Mouse (Mus musculus): ENCODE data around the gene Anapc4. TPM values are rescaled to one million over a fixed set of nuclear protein-coding genes. Genes with fewer than 3 reads are reported as not detected.

Anapc4 gene
- total RNA-seq (2022) = 10 to 100 TPM; 70.2 to 82.7 (median 74.9) TPM

DNA sequence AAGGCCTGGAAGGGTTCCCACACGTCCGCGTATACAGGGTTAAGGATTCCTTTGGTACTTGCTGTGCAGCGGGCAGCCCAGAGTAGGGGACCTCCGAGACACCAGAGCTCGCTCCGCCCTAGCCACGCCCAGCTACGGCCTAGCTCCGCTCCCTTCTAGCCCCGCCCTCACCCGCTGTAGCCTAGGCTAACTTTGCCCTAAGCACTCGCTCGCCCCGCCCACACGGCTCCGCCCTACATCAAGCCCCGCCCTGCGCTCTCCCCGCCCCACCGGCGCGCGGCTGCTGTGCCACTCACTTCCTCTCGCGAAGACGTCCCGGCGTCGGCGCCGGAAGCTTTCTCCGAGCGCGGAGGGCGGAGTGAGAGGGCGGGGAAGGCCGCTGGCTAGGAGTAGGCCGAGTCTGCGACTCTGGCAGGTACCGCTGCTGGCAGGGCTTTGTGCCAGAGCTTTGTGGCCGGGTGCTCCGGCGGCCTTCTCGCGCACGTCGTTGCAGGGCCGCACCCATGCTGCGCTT lies at the start of gene Anapc4:
TSS of gene Anapc4 (plus strand) at position 252 of the 514 bp plus-strand sequence.
- peak; percentile 98 to 99 for DNase-seq (ENCODE audit: low spot score in 2 of 2)

GRCm38 (mm10) chr5:52786556-52787322 lies 47.1 kb upstream of the Anapc4 start:
- DNase-seq (ENCODE audit: low spot score in 2 of 2) = no peak

DNA sequence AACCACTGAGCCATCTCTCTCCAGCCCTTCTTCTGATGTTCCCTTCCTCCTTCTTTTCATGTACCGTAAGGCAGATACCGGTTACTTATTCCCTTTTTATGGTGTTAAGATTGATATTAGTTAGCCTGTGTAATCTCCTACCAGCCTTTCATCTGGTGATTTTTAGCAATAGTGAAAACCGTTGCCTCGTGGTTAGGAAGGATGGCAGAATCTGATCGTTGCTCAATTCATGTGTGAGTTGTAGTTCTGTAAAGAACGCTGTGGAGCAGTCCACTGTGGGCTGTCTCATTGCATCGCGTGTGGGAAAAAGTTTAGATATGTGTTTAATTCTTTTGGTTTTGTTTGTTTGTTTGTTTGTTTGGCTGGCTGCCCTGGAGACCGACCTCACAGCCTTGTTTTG lies 40.6 kb upstream of the Anapc4 start:
- no peak for DNase-seq (ENCODE audit: low spot score in 2 of 2)

DNA sequence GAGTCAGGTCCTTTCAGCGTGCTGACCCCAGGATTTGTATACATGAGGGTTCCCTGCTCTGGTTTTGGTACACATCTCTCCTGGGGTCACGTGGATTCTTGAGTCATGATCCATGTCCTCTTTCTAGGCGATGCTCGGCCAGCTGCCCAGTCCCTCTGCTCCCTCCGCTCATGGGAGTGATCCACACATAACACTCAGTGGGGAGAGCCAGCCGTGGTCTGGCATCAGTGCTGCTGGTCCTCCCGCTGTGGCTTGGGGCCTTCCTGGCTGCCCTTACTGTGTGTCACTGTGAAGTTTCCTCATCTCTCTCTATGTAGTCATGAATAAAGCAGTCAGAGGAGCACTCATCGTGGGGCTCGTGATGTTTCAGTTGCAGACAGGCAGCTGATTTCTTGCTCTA lies 39.7 kb upstream of the Anapc4 start:
- no peak for DNase-seq (ENCODE audit: low spot score in 2 of 2)

- no peak for DNase-seq (ENCODE audit: low spot score in 2 of 2)
Measured at GRCm38 (mm10) chr5:52799274-52799985, 34.4 kb upstream of the Anapc4 start.

DNA sequence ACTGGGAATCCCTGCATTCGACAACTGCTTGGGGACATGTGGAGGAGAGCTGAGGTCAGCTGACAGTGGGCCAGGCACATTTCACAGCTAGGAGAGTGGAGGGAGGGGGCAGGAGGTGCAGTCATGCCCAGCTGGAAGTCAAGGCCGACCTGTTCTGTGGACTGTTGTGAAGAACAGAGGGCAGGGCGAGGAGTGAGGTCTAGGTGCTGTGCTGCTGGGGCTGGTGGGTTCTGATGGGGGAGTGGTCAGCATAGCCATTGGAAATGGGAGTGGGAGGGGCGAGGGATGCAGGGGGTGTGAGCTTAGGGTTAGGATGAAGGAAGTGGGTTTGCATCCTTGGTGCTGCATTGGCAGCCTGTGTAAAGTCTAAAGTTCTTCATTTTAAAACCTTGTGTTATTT lies 28.0 kb upstream of the Anapc4 start:
- no peak for DNase-seq (ENCODE audit: low spot score in 2 of 2)

DNA sequence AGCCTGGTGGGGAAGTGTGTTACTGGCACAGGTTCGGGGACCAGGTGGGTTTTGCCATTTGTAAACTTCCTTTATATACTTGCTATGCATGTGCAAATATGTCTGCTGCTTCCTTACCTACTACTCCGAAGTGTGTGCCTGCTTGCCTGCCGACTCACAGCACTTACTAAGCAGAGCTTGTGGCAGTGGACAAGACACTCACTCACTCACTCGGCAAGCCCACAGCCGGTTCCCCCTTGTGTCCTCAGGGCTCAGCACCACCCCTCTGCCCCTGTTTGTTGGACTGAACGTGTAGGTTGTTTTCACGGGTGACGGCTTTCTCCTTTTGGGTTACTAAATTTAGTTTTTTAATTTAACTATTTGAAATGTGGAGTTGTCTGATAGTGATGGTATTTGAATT lies 27.5 kb upstream of the Anapc4 start:
- DNase-seq (ENCODE audit: low spot score in 2 of 2) = no peak

- no peak for DNase-seq (ENCODE audit: low spot score in 2 of 2)
Measured at GRCm38 (mm10) chr5:52807030-52807429, 26.8 kb upstream of the Anapc4 start.

DNA sequence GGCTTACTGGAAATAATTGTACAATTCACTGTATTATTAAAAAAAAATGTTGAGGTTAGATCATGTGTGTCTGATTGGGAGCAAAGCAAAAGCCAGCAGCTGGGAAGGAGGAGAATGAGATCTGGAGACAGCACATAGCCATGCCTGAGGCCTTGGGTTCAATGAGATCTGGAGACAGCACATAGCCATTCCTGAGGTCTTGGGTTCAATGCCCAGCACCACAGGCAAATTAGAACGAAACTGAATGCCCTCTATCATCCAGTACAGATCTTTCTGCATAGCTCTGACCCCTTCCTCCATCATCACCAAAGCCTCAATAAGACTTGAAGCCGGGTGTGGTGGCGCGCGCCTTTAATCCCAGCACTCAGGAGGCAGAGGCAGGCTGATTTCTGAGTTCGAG lies 23.4 kb upstream of the Anapc4 start:
- DNase-seq (ENCODE audit: low spot score in 2 of 2) = no peak

DNA sequence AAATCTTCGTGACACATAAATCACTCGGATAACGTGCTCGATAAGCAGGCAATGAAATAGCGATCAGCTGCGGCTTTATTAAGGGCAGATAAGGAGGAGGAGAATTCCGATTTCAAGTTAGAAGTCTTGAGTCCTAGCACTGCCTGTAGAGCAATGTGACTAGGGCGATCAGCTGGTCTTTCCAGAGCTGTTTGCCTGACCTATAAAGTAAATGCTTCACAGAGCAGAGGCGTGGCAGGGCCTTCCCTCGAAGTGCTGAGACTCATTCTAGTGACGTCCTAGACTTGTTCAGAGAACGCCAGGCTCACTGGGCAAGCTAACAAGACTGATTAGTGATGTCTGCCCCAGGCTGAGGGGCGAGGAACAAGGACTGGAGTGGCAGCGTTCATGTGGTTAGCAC lies 22.8 kb upstream of the Anapc4 start:
- DNase-seq (ENCODE audit: low spot score in 2 of 2) = no peak

DNA sequence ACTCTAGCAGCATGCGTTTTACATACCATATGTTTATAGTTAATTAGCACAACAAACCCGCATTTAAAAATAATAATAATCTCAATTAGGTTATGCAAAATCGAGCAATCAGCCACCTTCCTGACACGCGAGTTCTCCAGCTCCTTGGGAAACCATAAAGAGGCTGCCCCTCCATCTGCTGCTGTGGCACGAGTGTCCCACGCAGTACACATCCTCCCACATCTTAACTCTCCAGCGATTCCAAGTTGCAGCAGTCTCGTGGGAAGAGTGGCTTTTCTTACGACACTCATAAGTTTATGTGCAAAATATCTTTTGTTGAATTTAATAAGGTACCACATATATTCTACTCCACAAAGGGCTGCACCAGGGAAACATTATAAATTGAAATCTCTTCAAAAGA lies 21.4 kb upstream of the Anapc4 start:
- no peak for DNase-seq (ENCODE audit: low spot score in 2 of 2)

DNA sequence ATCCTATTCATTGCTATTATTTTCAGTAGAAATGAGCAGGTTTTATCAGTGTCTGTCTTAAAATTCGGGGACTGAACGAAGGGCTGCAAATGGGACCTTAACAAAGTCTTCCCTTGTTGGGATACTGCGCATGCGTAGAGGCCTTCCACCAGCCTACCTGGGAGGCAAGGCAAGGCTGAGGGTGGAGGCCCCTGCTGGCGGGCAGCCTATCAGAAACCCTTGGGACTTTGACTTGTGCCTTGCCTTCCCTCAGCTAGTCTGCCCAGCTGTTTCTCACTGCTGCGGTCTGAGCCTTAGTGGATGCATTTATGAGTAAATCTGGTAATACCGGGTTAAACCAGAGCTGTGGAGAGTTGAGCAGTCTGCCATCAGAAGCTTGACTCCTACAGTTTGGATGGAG lies 20.5 kb upstream of the Anapc4 start:
- no peak for DNase-seq (ENCODE audit: low spot score in 2 of 2)

DNA sequence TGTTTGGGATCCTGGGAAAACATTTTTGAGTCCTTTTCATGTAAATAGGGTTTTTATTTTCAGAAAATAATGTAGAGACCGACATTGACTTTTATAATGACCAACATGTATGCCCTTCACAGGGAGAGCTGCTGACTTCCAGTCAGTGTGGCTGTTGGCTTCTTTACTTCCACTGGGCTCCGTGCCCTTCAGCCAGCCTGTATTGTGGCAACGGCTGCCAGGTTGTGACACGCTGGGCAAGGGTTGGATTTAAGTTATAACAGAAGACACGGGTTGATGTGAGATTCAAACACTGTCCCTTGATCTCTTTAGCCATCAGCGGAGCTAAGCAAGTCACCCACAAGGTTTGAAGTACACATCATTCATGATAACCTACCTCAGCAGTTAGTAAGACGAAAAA lies 15.1 kb upstream of the Anapc4 start:
- no peak for DNase-seq (ENCODE audit: low spot score in 2 of 2)

GRCm38 (mm10) chr5:52821691-52822090 lies 12.1 kb upstream of the Anapc4 start:
- peak; percentile 30 to 62 for DNase-seq (ENCODE audit: low spot score in 2 of 2)

GRCm38 (mm10) chr5:52827923-52828322 lies 5.9 kb upstream of the Anapc4 start:
- no peak for DNase-seq (ENCODE audit: low spot score in 2 of 2)

GRCm38 (mm10) chr5:52833005-52833404 lies 807 bp upstream of the Anapc4 start:
- no peak for DNase-seq (ENCODE audit: low spot score in 2 of 2)

DNA sequence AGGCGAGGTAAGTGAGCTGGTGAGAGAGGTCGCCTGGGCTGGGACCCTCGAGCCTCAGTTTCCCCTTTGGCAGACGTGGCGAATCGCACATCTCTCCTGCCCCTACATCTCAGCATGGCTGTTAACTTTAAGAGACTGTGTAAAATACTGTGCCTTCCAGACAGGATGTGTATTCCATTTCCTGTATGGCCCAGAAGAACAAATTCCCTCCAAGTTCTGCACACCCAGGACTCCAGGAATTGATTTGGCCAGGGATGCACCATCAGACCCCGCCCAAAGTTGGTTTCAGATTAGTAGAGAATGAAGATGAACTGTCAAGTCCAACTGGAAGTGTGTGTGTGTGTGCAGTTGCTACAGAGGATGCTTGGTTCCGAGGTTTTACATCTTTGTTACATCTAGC lies 574 bp downstream of the Anapc4 start:
- DNase-seq (ENCODE audit: low spot score in 2 of 2) = no peak

- no peak for DNase-seq (ENCODE audit: low spot score in 2 of 2)
Measured at GRCm38 (mm10) chr5:52844319-52844718, 10.5 kb downstream of the Anapc4 start.

DNA sequence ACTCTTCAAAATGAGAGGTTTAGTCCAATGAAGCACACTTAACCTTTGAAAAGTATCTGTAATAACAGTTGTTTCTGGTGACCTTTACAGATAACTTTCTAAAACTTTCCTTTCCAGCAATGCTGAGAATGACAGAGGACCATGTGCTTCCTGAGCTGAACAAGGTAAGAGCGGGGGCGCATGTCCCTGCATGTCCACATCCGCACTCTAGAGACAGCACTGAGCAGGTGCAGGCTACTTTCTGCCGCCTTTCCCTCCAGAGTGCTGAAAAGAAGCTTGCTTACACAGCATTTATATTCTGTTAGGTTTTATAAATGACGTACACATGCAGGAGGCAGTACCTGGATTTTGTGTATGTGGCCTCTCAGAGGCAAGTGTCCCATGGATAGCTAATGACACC lies 21.9 kb downstream of the Anapc4 start:
- no peak for DNase-seq (ENCODE audit: low spot score in 2 of 2)

DNA sequence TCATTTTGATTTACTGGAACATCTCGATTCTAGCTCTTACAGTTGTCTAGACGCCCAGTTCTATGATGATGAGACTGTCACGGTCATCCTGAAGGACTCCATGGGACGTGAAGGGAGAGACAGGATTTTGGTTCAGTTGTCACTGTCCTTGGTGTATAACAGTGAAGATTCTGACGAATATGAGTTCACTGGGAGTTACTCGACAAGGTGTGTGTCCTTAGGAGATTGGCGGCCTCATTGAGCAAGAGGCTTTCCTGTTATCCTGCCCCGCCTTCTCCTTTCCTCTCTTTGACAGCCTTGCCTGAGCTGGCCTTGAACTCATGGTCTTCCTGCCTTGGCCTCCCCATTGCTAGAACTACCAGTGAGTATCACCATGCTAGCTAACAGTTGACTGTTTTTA lies 30.6 kb downstream of the Anapc4 start:
- DNase-seq (ENCODE audit: low spot score in 2 of 2) = no peak

DNA sequence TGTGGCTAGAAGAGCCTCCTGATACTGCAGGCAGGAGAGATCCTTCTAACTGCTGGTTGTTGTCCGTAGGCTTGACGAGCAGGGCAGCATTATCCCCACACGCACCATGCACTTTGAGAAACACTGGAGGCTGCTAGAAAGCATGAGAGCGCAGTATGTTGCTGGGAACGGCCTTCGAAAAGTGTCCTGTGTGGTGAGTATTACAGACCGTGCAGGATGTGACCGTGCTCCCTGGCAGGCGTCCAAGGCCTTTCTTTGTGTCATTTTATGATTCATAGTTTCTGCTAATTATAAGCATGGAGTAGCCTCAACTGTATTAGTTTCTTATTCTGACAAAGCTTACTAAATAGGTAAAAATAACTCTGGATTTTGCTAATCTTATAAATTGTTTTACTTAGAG lies 32.0 kb downstream of the Anapc4 start:
- DNase-seq (ENCODE audit: low spot score in 2 of 2) = no peak

DNA sequence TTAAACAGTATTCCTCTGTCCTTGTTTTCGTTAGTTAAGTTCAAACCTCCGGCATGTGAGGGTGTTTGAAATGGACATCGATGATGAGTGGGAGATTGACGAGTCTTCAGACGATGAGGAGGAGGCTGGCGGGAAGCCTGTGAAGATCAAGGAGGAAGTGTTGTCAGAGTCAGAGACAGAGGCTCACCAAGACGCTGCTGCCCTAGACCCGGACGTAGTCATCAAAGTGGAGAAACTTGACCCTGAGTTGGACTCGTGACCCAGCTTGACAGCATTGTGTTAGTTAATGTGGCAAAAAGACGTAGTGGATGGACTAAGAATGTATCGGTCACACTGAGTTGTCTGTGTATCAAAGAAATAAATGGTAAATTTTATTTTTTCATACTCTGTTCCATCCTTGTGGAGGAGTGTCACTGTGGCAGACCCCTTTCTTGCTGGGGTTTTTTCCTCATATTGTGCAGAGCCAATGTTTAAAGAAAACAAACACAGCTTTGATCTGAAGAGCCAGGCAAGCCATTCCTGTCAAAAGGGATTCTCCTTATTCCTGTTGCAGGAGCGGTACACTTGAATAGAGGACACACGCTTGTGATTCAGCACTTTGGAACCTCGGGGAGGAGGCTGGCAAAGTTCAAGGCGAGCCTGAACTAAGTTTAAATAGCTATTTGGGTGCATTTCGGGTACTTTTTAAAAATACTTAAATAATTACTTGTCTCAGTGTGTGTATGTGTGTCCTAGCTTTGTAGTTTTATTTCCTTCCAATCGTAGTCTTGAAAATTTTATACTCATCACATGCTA lies 32.7 kb downstream of the Anapc4 start:
- DNase-seq (ENCODE audit: low spot score in 2 of 2) = no peak

Measured in layer of hippocampus, adult 8-10 months (tissue).